Mouse (Mus musculus): ENCODE results near the gene Syne1. TPM values are rescaled to one million over a fixed set of nuclear protein-coding genes. Genes with fewer than 3 reads are reported as not detected.

The Syne1 gene
- polyA plus RNA-seq, 1 experiment from 2014 or later, result 3.2 TPM

DNA sequence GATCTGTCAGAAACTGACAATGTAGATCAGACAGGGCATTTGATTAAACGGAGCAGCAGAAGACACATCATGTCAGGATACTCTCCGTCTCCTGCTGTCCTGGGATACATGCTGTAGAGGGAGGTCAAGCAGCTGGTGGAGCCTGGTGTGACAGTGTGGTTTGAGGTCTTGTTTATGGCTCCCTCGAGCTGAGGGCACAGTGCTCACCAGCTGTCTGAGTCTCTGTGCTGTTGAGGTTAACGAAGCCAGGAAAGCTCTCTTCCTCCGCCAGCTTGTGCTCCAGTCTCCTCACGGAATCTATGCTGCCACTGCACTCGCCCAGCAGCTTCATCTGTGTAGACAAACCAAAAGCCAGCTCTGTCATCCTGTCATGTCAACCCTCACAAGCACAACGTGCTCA, 510.0 kb downstream of the Syne1 start:
- Histone ChIP-seq H3K9me3 (no peaks in the 10 kb centered on the region), H3K27ac (no peak overlapping the region), H3K36me3 (0 out of 2 replicates have a peak, but pooled peaks cover 3% of the 10 kb centered on the region), H3K4me3 (no peak overlapping the region), H3K4me1 (replicated peaks) (no peaks in the 10 kb centered on the region), H3K27me3 (ENCODE audit: insufficient read depth, poor library complexity, severe bottlenecking) (no peaks in the 10 kb centered on the region)
- no peak for DNase-seq (ENCODE audit: low spot score)
- 84% methylated on average over 8 of the region's 8 CpGs for WGBS

DNA sequence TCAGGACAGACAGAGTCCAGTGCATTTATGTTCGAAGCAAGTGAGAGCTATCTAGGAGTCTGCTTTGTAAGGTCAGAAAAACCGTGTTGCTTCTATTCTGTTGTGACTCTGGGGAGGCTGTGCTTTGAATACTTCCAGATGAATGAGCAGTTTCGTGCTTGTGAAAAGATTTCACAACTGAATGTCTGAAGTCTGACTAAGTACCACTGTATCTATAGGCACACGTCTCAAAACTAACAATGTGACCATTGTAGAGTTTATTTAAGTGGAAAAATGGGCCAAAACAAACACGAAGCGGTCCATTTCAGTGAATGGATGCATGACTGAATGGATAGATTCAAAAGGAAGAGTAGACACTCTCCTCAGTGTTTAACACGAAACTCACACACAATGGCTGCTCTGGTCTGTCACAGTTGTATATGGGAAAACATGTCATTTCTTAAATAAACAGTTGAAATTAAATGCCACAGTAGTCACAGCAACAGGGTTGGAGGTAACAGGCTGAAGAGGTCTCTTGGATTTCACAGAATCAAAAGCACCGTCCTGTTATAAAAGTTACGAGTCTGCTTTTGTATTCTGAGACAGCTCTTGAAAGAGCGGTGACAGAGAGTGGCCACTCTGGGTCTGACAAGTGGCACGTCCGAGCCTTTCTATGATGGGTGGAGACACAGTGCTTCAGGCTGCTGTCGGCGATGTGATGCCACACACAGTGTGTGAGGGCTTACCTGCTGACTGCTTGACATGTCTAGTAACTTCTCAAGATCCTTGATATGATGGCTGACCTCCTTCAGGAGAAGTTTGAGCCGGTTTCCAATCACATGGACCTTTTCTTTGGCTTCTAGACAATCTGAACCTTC, 518.9 kb downstream of the Syne1 start:
- no peaks in the 10 kb centered on the region for H3K36me3 ChIP-seq
- no peaks in the 10 kb centered on the region for H3K9me3 ChIP-seq
- peaks cover 26% of the 10 kb centered on the region for H3K27me3 ChIP-seq (ENCODE audit: insufficient read depth, poor library complexity, severe bottlenecking)
- no peak for DNase-seq (ENCODE audit: low spot score)
- WGBS, result 49% methylated on average over 15 of the region's 15 CpGs
- peaks cover 7% of the 10 kb centered on the region; the same call in 1 of the 2 replicates for H3K4me1 ChIP-seq (replicated peaks)
- no peak overlapping the region for H3K4me3 ChIP-seq
- no peak overlapping the region for H3K27ac ChIP-seq

- no peak overlapping the region for H3K4me3 ChIP-seq
- H3K9me3 ChIP-seq, result no peaks in the 10 kb centered on the region
- no peaks in the 10 kb centered on the region for H3K36me3 ChIP-seq
- H3K27ac ChIP-seq, result no peak overlapping the region
- 91% methylated on average over 1 of the region's 1 CpGs for WGBS
- no peak for DNase-seq (ENCODE audit: low spot score)
- peaks cover 7% of the 10 kb centered on the region; the same call in 1 of the 2 replicates for H3K4me1 ChIP-seq (replicated peaks)
- H3K27me3 ChIP-seq (ENCODE audit: insufficient read depth, poor library complexity, severe bottlenecking), result peaks cover 19% of the 10 kb centered on the region; the same call in 1 of the 2 replicates
These were observed 521.4 kb downstream of the Syne1 start for GRCm38 (mm10) chr10:5029883-5030282.

DNA sequence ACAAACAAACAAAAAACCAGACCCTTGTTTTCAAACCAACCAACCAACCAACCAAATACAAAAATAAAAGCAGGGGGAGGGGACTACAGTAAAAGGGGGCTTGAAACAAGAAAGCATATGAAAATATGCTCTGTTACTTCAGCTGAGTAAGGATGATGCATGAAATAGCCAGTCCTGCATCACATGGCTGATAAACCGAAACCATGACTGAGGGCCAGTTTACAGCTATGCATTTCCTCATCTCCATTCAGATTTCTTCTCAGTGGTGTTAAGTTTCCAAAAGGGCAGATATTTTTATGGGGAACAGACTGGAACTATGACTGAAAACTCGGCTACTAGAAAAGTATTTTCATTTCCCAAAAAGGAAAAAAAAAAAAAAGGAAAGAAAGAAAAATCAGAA, 522.1 kb downstream of the Syne1 start:
- Histone ChIP-seq H3K27ac (no peak overlapping the region), H3K4me1 (replicated peaks) (peaks cover 7% of the 10 kb centered on the region; the same call in 1 of the 2 replicates), H3K36me3 (no peaks in the 10 kb centered on the region), H3K27me3 (ENCODE audit: insufficient read depth, poor library complexity, severe bottlenecking) (peaks cover 19% of the 10 kb centered on the region; the same call in 1 of the 2 replicates), H3K4me3 (no peak overlapping the region), H3K9me3 (no peaks in the 10 kb centered on the region)
- DNase-seq (ENCODE audit: low spot score), result no peak
- 80% methylated on average over 2 of the region's 2 CpGs for WGBS

- Histone ChIP-seq H3K27me3 (ENCODE audit: insufficient read depth, poor library complexity, severe bottlenecking) (peaks cover 17% of the 10 kb centered on the region; the same call in 1 of the 2 replicates), H3K36me3 (no peaks in the 10 kb centered on the region), H3K4me3 (no peak overlapping the region), H3K27ac (no peak overlapping the region), H3K9me3 (no peaks in the 10 kb centered on the region), H3K4me1 (replicated peaks) (peaks cover 7% of the 10 kb centered on the region; the same call in 1 of the 2 replicates)
- DNase-seq (ENCODE audit: low spot score), result no peak
- 90% methylated on average over 9 of the region's 9 CpGs for WGBS
These were observed 523.0 kb downstream of the Syne1 start for GRCm38 (mm10) chr10:5028301-5028700.

GRCm38 (mm10) chr10:5027208-5027607, 524.1 kb downstream of the Syne1 start:
- no peak overlapping the region for H3K4me3 ChIP-seq
- H3K36me3 ChIP-seq, result no peaks in the 10 kb centered on the region
- peaks cover under 1% of the 10 kb centered on the region; the same call in 1 of the 2 replicates for H3K4me1 ChIP-seq (replicated peaks)
- DNase-seq (ENCODE audit: low spot score), result no peak
- no peak overlapping the region for H3K27ac ChIP-seq
- 73% methylated on average over 1 of the region's 1 CpGs for WGBS
- peaks cover 17% of the 10 kb centered on the region; the same call in 1 of the 2 replicates for H3K27me3 ChIP-seq (ENCODE audit: insufficient read depth, poor library complexity, severe bottlenecking)
- no peaks in the 10 kb centered on the region for H3K9me3 ChIP-seq

DNA sequence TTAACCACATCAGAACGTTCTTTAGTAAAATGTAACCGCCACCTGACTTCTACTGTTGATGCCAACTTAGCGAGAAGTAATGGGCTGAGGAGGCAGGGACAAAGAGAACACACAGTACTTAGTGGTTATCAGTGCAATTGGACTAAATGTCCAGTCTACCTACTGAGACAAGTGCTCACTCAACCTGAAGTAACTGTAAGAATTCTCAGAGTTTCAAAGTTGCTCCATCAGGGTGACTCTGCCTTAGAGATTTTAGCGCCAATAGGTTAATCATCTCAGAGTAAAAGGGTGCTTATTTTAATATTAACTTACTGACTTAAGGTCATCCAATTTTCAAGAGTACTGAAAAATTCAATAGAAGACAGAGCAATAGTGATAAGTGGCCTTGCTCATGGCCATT, 525.4 kb downstream of the Syne1 start:
- 89% methylated on average over 4 of the region's 4 CpGs for WGBS
- no peak for DNase-seq (ENCODE audit: low spot score)
- Histone ChIP-seq H3K27ac (no peak overlapping the region), H3K36me3 (no peaks in the 10 kb centered on the region), H3K4me1 (replicated peaks) (no peaks in the 10 kb centered on the region), H3K9me3 (no peaks in the 10 kb centered on the region), H3K27me3 (ENCODE audit: insufficient read depth, poor library complexity, severe bottlenecking) (peaks cover 12% of the 10 kb centered on the region; the same call in 1 of the 2 replicates), H3K4me3 (no peak overlapping the region)

DNA sequence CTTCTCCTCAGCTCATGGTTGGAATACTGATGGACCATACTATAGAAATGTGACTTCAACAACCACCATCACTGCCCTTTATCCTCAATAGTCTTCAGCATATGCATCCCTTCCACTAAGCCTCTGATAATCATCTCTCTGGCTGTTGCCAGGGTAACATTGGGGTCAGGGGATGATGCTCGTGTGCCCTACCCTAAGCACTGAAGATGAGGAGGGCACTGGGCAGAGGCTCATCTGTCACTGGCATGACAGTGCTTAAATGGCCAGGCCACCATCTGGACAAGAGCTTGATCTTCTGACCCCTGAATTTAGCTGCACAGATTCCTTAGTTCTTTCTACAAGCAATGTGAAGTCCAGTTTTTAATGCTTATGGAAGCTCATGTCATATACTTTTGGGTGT, 534.1 kb downstream of the Syne1 start:
- 35% methylated on average over 1 of the region's 1 CpGs for WGBS

DNA sequence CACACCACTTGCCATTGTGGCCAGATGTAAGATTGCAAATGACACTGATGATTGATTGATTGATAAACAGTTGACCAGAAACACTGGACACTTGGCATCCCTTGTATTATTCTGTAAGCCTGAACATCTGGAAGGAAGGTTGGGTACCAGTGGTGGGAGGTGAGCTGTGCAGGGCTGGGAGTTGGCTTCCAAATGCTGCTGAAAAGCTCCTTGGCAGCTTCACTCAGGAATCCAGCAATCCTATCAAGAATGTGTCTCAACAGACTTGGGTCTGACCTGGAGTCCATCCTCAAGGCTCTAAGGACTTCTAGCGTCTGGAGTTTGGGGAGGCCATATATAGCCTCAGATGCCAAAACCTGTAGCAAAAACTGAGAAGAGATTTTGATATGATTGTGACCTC, 536.3 kb downstream of the Syne1 start:
- no peak for DNase-seq (ENCODE audit: low spot score)
- Histone ChIP-seq H3K27me3 (ENCODE audit: insufficient read depth, poor library complexity, severe bottlenecking) (no peaks in the 10 kb centered on the region), H3K27ac (no peak overlapping the region), H3K9me3 (no peaks in the 10 kb centered on the region), H3K4me3 (no peak overlapping the region), H3K4me1 (replicated peaks) (peaks cover 7% of the 10 kb centered on the region; the same call in 1 of the 2 replicates), H3K36me3 (no peaks in the 10 kb centered on the region)
- 88% methylated on average over 1 of the region's 1 CpGs for WGBS

More for the DNA sequence above, 534.1 kb downstream of the Syne1 start:
- Histone ChIP-seq H3K27me3 (ENCODE audit: insufficient read depth, poor library complexity, severe bottlenecking) (no peaks in the 10 kb centered on the region), H3K4me3 (no peak overlapping the region), H3K4me1 (replicated peaks) (peaks cover 7% of the 10 kb centered on the region; the same call in 1 of the 2 replicates), H3K36me3 (no peaks in the 10 kb centered on the region), H3K27ac (no peak overlapping the region), H3K9me3 (no peaks in the 10 kb centered on the region)
- DNase-seq (ENCODE audit: low spot score), result no peak

GRCm38 (mm10) chr10:5012004-5012403, 539.3 kb downstream of the Syne1 start:
- no peaks in the 10 kb centered on the region for H3K27me3 ChIP-seq (ENCODE audit: insufficient read depth, poor library complexity, severe bottlenecking)

GRCm38 (mm10) chr10:5008795-5009366, 542.4 kb downstream of the Syne1 start:
- no peaks in the 10 kb centered on the region for H3K36me3 ChIP-seq
- H3K4me1 ChIP-seq (replicated peaks), result no peaks in the 10 kb centered on the region
- no peak overlapping the region for H3K27ac ChIP-seq
- no peaks in the 10 kb centered on the region for H3K27me3 ChIP-seq (ENCODE audit: insufficient read depth, poor library complexity, severe bottlenecking)
- 79% methylated on average over 8 of the region's 8 CpGs for WGBS
- no peak overlapping the region for H3K4me3 ChIP-seq
- no peak for DNase-seq (ENCODE audit: low spot score)
- no peaks in the 10 kb centered on the region for H3K9me3 ChIP-seq

More at GRCm38 (mm10) chr10:5012004-5012403, 539.3 kb downstream of the Syne1 start:
- no peak overlapping the region for H3K4me3 ChIP-seq
- no peak for DNase-seq (ENCODE audit: low spot score)
- no peak overlapping the region for H3K27ac ChIP-seq
- H3K9me3 ChIP-seq, result no peaks in the 10 kb centered on the region
- H3K36me3 ChIP-seq, result no peaks in the 10 kb centered on the region
- H3K4me1 ChIP-seq (replicated peaks), result no peaks in the 10 kb centered on the region

GRCm38 (mm10) chr10:4996592-4996991, 554.7 kb downstream of the Syne1 start:
- Histone ChIP-seq H3K27me3 (ENCODE audit: insufficient read depth, poor library complexity, severe bottlenecking) (no peaks in the 10 kb centered on the region), H3K4me1 (replicated peaks) (no peaks in the 10 kb centered on the region), H3K9me3 (no peaks in the 10 kb centered on the region), H3K36me3 (no peaks in the 10 kb centered on the region), H3K4me3 (no peak overlapping the region), H3K27ac (no peak overlapping the region)
- WGBS, result 87% methylated on average over 3 of the region's 3 CpGs
- no peak for DNase-seq (ENCODE audit: low spot score)

DNA sequence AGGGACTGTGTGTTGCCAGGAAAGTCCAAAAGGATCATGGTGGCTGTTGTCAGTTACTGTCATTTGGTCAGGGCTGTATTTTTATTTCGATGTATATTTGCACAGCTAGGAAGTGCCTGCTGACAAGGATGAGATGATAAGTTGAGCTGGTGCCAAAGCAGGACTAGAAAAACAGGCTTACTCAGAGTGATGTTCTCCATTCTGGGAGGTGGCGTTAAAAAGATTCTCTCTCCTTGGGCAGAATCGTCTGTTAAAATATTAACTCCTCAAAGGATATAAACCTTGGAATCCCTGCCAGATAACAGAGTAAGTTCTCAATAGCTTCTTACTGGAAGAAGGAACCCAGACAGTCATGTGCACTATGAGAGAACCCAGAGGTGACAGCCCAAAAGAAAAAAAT, 557.5 kb downstream of the Syne1 start:
- Histone ChIP-seq H3K4me3 (no peak overlapping the region), H3K9me3 (no peaks in the 10 kb centered on the region), H3K27ac (no peak overlapping the region), H3K4me1 (replicated peaks) (no peaks in the 10 kb centered on the region), H3K27me3 (ENCODE audit: insufficient read depth, poor library complexity, severe bottlenecking) (no peaks in the 10 kb centered on the region), H3K36me3 (no peaks in the 10 kb centered on the region)
- WGBS, result 92% methylated on average over 3 of the region's 3 CpGs
- no peak for DNase-seq (ENCODE audit: low spot score)
